Mouse (Mus musculus) stomach, postnatal 0 days (tissue): Measurements from ENCODE around the gene Lyg2.

Experiments
- CTCF ChIP-seq: IDR thresholded peaks from 2 replicates; pipeline ENCODE4 v1.5.1; 2016; ENCODE audit warnings: antibody characterized with exemption, low read depth, mild to moderate bottlenecking, moderate library complexity
- EP300 ChIP-seq: optimal IDR thresholded peaks from 2 replicates; pipeline ENCODE3; 2016; ENCODE audit warnings: antibody characterized with exemption

GRCm38 (mm10) chr1:37873157-37873556, 43.1 kb downstream of the Lyg2 start:
- no peak for TF ChIP-seq EP300
- no peak for TF ChIP-seq CTCF
